8 mouse cellular contexts compared by ENCODE assay signal in genomic region chr9:60687415-60687814, GRCm38 (mm10). TPM values are rescaled to one million over a fixed set of nuclear protein-coding genes. Genes with fewer than 3 reads are reported as not detected.
DNase-seq lines count a peak whose midpoint lies in the region; ATAC-seq and TF ChIP-seq lines count a peak whose summit lies in the region.

No protein-coding gene starts in this region.

- peak overlapping the region; percentile 80 for H3K27ac ChIP-seq in heart, embryonic 10.5 days
- peak overlapping the region; percentile 81 for H3K27ac ChIP-seq in brown adipose tissue, adult 24 weeks (replicated peaks; ENCODE audit: low read depth, low read length)
- H3K27ac ChIP-seq in intestine, embryonic 14.5 days (ENCODE audit: low read depth) = peak overlapping the region; percentile 88

- no peak for DNase-seq in heart, embryonic 10.5 days (ENCODE audit: low spot score)
- no peak for DNase-seq in heart, adult 11 months
- DNase-seq in intestine, embryonic 14.5 days (ENCODE audit: low spot score) = no peak
- no peak for DNase-seq in adrenal gland, adult (ENCODE audit: inconsistent age in 2 of 2, low spot score in 1 of 2)
- no peak for DNase-seq in thymus, adult 18-20 months

- TF ChIP-seq CTCF in C2C12 (IDR thresholded peaks at IDR 0.05; ENCODE audit: control insufficient read depth, insufficient read depth, insufficient read length) = no peak

- peak overlapping the region; percentile 72 for H3K4me3 ChIP-seq in heart, embryonic 10.5 days
- H3K4me3 ChIP-seq in C2C12 (ENCODE audit: insufficient read depth, poor library complexity, severe bottlenecking) = peak overlapping the region; percentile 66
- H3K4me3 ChIP-seq in brown adipose tissue, adult 24 weeks (ENCODE audit: insufficient read depth, low read depth, low read length) = peak overlapping the region; percentile 65
- peak overlapping the region; percentile 60 for H3K4me3 ChIP-seq in intestine, embryonic 14.5 days (ENCODE audit: low read depth, low read length)

- WGBS in heart, embryonic 10.5 days = 3% methylated on average over 7 of the region's 7 CpGs
- 3% methylated on average over 7 of the region's 7 CpGs for WGBS in intestine, embryonic 14.5 days

- H3K36me3 ChIP-seq in heart, embryonic 10.5 days = peaks cover 9% of the 10 kb centered on the region; the same call in 1 of the 2 replicates
- peaks cover 6% of the 10 kb centered on the region for H3K36me3 ChIP-seq in C2C12 (ENCODE audit: control insufficient read depth, insufficient read depth)
- H3K36me3 ChIP-seq in intestine, embryonic 14.5 days (ENCODE audit: control insufficient read depth, insufficient read depth, low read length) = peaks cover 16% of the 10 kb centered on the region

- peak overlapping the region; percentile 42 for H3K9ac ChIP-seq in intestine, embryonic 14.5 days (ENCODE audit: low read length)

- ATAC-seq in intestine, embryonic 14.5 days (replicated peaks; ENCODE audit: low FRiP score, low TSS enrichment, low read depth) = peak; percentile 65
- ATAC-seq in megakaryocyte-erythroid progenitor cell, adult 5-6 weeks (replicated peaks; ENCODE audit: low FRiP score, low TSS enrichment, poor library complexity, severe bottlenecking) = peak; percentile 40

- H3K4me1 ChIP-seq in heart, embryonic 10.5 days = 0 out of 2 replicates have a peak, but pooled peaks cover 3% of the 10 kb centered on the region
- H3K4me1 ChIP-seq in brown adipose tissue, adult 24 weeks (ENCODE audit: control insufficient read depth, insufficient read depth, insufficient read length, low read length) = no peaks in the 10 kb centered on the region
- H3K4me1 ChIP-seq in intestine, embryonic 14.5 days (replicated peaks; ENCODE audit: control insufficient read depth, insufficient read depth, low read length) = no peaks in the 10 kb centered on the region

- no peaks in the 10 kb centered on the region for H3K27me3 ChIP-seq in heart, embryonic 10.5 days (ENCODE audit: insufficient read depth, poor library complexity, severe bottlenecking)
- no peaks in the 10 kb centered on the region for H3K27me3 ChIP-seq in C2C12 (ENCODE audit: control insufficient read depth, insufficient read depth, insufficient read length)
- no peaks in the 10 kb centered on the region for H3K27me3 ChIP-seq in intestine, embryonic 14.5 days (replicated peaks; ENCODE audit: control insufficient read depth, insufficient read depth, low read length)

- peak overlapping the region; percentile 69 for H3K4me2 ChIP-seq in intestine, embryonic 14.5 days (ENCODE audit: low read length)

- H3K9me3 ChIP-seq in heart, embryonic 10.5 days = no peaks in the 10 kb centered on the region
- H3K9me3 ChIP-seq in intestine, embryonic 14.5 days (ENCODE audit: control insufficient read depth, low read length) = no peaks in the 10 kb centered on the region

- H3K79me3 ChIP-seq in C2C12 (ENCODE audit: low read depth) = no peaks in the 10 kb centered on the region

- no peaks in the 10 kb centered on the region for H3K79me2 ChIP-seq in C2C12 (ENCODE audit: control insufficient read depth, insufficient read depth)

- H3ac ChIP-seq in C2C12 (ENCODE audit: control insufficient read depth, insufficient read length, low read depth) = peak overlapping the region; percentile 36

TF ChIP-seq in C2C12, 6 proteins besides CTCF, POLR2A, EP300 and RAD21:
- TF ChIP-seq CEBPB (IDR thresholded peaks at IDR 0.05; ENCODE audit: low read depth) (no peak), MYOG (IDR thresholded peaks at IDR 0.05; ENCODE audit: control insufficient read depth, extremely low read depth, insufficient read length) (no peak), USF1 (IDR thresholded peaks at IDR 0.05; ENCODE audit: low read depth) (no peak), MYOD1 (IDR thresholded peaks at IDR 0.05; ENCODE audit: control insufficient read depth, insufficient read length, low read depth) (no peak), MAX (IDR thresholded peaks at IDR 0.05) (no peak), FOSL1 (IDR thresholded peaks at IDR 0.05; ENCODE audit: insufficient read depth, low read length, poor library complexity, severe bottlenecking) (no peak)

RNA-seq across cellular contexts. Expression of gene Lrrc49, which starts 0.5 kb away (rescaled TPM):
- polyA plus RNA-seq in heart, embryonic 10.5 days (2016; fragmentation: Nextera tagmentation; extraction: Ambion mirVana) = 9.0 and 12.4 TPM in 2 replicates
- polyA plus RNA-seq in C2C12 (2012; fragmentation: generic; extraction: Trizol) = 5.9 TPM
- polyA plus RNA-seq in brown adipose tissue, adult 24 weeks (2012; ENCODE audit: insufficient read depth, insufficient read length, missing spikeins) = 1.1 TPM in 2 replicates
- polyA plus RNA-seq in intestine, embryonic 14.5 days (2014; fragmentation: Nextera tagmentation; extraction: Ambion mirVana) = 18.7 and 21.2 TPM in 2 replicates
- 3.3 and 3.5 TPM in 2 replicates for total RNA-seq in megakaryocyte-erythroid progenitor cell, adult 5-6 weeks (2014; fragmentation: Nextera tagmentation)
- total RNA-seq in megakaryocyte-erythroid progenitor cell, adult 5-6 weeks (2017) = 3.0 and 3.1 TPM in 2 replicates

RNA-seq across cellular contexts. Expression of gene Larp6, which starts 25.4 kb away (rescaled TPM):
- polyA plus RNA-seq in heart, embryonic 10.5 days (2016; fragmentation: Nextera tagmentation; extraction: Ambion mirVana) = 0.44 and 0.68 TPM in 2 replicates
- 0.83 TPM for polyA plus RNA-seq in C2C12 (2012; fragmentation: generic; extraction: Trizol)
- 0.44 and 0.92 TPM in 2 replicates for polyA plus RNA-seq in brown adipose tissue, adult 24 weeks (2012; ENCODE audit: insufficient read depth, insufficient read length, missing spikeins)
- 2.2 and 2.7 TPM in 2 replicates for polyA plus RNA-seq in intestine, embryonic 14.5 days (2014; fragmentation: Nextera tagmentation; extraction: Ambion mirVana)
- total RNA-seq in megakaryocyte-erythroid progenitor cell, adult 5-6 weeks (2014; fragmentation: Nextera tagmentation) = not detected in 2 replicates
- total RNA-seq in megakaryocyte-erythroid progenitor cell, adult 5-6 weeks (2017) = not detected in 2 replicates
